Mouse (Mus musculus) frontal cortex, postnatal 25 days (tissue): ENCODE data around the gene Pacsin3.
"Not testable (repeated sequence)": the region's sequence is repeated elsewhere in the genome, so short reads cannot be mapped to it uniquely, and the experiment has no call there.

Experiments used
- DNase-seq, 2 experiments: peaks; one replicate each; pipeline ENCODE4 v3.0.0; 2022; ENCODE audit warnings: low spot score in 2 of 2

Gene Pacsin3

DNA sequence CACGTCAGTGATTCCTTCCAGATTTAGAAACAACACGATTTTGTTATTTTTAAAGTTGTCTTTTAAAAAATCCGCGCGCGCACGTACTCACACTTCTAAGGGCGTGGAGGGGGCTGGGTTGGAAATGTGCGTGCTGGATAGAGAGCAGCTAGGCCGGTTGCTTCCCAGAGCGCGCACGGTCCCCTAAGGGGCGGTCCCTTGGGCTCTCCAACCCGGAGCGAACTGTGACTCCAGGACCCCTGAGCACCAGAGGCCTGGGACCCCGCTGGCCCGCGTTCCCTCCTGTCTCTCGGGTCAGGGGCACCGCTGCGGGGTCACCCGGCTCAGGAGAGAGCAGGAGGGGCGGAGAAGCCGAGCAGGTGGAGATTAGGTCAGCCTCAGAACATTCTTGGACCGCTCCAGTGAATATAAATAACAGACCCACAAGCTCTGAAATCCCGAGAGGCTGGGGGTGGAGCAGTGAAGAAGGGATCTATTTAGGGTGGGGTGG is at the start of gene Pacsin3:
Gene Pacsin3, plus strand, starts transcription at position 294 of the 490 bp plus-strand sequence.
- peak in 1 of 2 experiments; percentile 22 for DNase-seq

DNA sequence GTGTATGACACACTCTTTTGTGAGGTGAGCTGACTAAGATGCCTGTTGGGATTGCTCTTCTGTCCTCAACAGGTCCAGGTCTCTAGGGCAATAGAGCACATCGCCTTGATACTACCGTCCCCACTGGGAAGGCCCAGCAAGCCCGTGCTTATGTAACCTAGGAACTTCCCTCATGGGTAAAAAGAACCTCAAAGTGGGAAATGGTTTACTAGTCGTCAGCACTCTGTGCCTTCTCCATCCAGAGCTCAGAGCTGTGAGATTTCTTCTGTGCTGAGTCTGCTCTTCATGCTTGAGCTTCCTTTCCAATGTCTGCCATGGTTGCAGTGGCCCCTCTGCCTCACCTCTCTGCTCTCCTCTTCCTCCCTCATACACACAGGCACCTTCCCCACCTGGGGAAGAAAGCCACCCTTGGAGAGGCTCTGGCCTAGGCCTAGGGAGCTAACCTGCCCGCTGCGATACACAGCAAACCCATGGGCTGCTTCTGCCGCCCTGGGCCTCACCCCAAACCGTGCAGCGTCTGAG is 49.4 kb upstream of the Pacsin3 start:
- DNase-seq: no peak

DNA sequence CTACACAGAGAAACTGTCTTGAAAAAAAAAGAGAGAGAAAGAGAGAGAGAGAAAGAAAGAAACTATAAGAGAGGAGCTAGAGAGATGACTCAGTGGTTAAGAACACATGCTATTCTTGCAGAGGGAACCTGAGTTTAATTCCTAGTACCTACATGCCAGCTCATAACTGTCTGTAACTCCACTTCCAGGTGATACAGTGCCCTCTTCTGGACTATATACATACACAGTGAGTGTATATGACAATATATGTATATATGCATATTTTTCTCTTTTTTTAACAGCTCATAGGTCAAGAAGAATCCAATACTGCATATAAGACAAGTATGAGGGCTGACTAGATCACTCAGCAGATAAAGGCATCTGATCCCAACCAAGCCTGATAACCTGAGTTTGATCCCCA is 42.4 kb upstream of the Pacsin3 start:
- no peak for DNase-seq

DNA sequence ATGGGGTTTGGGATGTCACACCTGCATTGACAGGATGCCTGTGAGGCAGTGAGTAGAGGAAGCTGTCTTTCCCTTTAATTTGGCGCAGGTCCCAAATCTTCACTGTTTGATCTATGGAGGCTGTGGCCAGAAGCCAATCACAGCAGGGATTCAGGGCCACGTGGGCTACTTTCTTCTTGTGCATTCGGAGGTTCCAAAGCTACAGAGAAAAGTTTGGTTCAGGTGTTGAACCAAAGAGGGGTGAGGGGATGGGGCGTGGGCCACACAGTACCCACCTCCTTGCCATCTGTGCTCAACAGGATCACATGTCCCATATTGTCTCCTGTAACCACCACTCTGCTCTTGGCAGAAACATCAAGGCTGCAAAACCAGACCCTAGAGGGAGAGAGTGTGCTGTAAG is 38.7 kb upstream of the Pacsin3 start:
- no peak for DNase-seq

DNA sequence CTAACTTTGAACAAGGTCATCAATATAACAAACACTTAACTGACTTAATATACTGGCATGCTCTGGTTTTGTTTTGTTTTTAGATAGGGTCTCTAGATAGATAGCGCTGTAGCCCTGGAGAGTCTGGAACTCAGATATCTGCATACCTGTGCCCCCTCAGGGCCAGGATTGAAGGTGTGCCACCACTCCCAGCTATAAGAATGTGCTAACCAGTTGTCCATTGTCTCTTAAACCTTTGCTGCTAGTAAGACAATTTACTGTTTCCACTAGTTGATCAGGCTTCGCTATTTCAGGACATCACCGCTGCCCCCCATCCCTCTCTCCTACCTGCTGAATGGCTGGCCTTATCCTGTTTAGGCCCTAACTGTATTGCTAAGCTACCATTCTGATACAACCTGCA is 35.3 kb upstream of the Pacsin3 start:
- no peak for DNase-seq

DNA sequence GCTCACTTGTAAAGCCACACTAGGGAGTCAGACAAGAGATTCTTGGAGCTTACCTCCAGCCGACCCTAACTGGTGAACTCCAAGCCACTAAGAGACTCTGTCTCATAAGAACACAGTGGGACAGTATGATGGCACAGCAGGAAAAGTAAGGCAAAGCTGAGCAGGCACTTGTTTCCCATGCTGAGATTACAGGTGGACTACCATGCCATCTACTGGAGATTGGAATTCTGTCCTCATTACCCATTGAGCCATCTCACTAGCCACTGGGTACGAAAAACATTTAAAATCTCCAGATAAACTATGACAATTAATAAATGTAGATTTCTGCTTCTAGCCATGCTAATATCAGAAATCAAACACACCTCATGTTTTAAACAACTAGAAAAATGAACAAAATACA is 32.1 kb upstream of the Pacsin3 start:
- no peak for DNase-seq

DNA sequence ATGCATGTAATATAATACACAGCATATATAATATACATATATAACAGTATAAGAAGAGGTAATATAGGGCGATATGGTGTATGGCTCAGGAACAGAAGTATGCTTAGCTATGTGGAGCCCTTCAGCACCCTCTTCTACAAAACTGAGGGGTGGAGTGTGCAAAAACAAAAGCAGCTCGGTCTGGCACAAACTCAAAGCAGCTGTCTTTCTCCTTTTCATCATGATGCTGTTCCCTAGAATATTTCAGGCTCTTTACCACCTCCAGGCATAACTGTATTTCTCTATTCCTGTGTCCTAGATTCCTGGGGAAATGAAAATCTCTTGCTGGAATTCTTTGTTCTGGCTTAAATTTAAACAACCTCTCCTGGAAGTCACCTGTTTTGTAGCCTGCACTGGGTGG is 26.0 kb upstream of the Pacsin3 start:
- DNase-seq: no peak

DNA sequence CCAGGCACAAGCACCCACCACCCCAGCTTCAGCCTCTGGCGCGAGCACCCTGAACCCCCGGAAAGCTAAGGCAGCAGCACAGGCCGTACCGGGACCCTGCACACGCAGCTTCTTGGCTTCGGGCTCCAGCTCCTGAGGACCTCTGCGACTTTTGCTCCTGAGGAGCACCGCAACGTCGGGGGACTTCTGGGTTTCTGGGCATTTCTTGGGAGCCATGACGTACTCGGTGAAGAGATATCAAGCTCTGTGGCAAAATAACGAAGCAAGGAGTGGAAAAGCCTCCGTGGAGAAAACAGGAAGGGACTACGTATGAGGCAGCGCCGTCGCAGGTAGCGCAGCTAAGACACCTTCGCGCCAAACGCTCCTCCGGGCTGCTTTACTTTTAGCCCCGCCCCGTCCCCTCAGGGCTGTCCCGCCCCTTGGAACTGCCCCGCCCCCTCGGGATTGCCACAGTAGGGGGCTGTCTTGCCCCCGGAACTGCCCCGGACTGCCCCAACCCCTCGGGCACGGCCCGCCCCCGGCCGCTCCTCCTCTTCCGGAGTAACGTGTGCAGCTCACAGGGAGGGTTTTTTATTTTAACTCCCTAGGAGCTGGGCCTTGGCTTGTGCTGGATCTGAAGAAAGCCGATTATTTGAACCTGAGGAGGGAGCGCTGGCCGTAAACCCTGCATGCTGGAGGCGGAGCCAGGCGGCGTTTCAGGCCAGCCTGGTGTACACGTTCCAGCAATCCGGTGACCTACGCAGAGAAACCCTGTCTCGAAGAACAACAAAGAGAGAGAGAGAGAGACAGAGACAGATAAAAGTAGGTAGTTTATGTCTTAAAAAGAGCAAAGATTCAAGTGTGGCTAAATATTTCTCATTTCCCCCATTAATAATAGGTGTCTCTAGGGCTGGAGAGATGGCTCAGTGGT is 18.9 kb upstream of the Pacsin3 start, which contains the start of gene Ddb2:
Gene Ddb2, minus strand, starts transcription at position 382 of the 910 bp plus-strand sequence.
- DNase-seq: peak; percentile 53 to 73

DNA sequence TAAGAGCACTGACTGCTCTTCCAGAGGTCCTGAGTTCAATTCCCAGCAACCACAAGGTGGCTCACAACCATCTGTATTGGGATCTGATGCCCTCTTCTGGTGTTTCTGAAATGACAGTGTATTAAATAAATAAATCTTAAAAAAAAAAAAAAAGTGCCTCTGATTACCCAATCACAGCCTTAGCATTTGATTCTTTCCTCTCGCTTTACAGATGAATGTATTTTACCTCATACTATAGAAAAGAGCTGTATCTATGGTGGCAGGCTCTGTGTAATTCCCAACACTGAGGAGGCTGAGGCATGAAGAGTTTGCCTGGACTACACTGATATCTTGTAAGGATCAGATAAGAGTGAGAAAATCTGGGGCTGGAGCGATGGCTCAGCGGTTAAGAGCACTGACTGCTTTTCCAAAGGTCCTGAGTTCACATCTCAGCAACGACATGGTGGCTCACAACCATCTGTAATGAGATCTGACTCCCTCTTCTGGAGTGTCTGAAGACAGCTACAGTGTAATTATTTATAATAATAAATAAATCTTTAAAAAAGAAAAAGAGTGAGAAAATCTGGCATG is 18.2 kb upstream of the Pacsin3 start:
- DNase-seq: not testable (repeated sequence)

DNA sequence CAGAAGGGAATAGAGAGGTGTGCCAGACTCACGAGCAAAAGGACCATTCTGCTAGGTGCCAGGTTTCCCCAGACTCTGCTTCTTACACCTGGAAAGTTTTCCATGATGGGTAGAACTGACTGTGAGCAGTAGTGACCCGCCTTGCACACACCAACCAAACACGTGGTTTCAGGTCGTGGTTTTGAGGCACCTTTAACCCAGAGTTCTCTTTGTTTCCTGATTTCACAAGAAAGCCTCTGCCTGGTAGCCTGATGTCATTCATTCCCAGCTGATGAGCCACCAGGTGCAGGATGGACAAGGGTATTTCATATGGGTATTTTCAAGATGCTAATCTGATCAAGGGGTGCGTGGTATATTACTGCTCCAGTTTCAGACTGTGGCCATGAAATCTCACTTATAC is 13.2 kb upstream of the Pacsin3 start:
- DNase-seq: no peak

DNA sequence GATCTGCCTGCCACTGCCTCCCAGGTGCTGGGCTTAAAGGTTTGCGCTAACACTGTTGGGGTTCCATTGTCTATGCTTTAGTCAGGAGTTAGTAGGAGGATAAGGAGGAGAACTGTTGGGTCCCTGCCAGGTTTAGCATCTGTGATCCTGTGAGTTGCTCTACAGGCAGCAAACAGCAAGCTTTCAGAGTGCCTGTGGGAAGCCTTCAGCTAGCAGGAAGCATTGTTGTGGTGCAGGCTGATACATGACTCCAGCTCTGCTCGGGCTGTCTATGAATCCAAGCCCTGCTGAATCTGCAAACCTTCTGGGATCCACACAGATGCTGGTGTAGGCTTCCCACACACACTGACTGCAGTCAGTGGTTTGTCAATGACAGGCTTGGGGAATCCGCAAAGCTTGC is 12.3 kb upstream of the Pacsin3 start:
- DNase-seq: peak in 1 of 2 experiments; percentile 54

DNA sequence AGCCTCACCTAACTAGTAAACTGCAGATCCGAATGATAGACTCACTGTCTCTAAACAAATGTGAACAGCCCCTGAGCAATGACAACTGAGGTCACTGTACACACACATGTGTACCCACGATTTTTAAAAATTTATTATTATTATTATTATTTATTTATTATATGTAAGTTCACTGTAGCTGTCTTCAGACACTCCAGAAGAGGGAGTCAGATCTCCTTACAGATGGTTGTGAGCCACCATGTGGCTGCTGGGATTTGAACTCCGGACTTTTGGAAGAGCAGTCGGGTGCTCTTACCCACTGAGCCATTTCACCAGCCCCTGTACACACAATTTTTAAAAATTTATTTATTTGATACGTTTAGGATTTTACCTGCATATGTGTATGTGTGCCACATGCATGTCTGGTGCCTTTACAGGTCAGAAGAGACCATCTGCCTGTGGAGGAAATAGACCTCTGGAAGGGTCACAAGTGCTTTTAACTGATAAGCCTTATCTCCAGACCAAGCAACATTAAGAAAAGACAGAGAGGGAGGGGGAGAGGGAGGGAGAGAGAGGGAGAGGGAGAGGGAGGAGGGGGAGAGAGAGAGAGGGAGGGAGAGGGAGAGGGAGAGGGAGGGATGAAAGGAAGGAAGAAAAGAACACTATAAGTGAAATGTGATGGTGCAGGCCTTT is 11.1 kb upstream of the Pacsin3 start:
- DNase-seq: no peak

DNA sequence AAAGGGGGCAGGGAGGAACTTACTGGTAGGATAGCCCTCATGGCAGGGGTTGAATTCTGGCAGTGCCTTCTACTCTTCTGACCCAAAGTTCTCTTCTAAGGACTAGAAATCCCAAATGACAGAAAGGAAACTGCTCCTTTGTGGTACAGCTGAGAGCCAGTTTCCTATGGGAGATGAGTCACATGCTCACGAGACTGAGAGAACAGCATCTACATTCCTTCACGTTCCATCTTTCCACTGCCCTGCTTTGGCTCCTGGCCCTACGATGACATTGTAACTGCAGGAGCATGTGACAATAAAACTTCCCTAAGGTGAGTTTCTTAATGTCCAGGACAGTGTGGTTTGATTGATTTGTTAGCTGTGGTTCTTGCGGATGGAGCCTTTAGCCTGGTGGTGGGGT is 7.4 kb upstream of the Pacsin3 start:
- no peak for DNase-seq

DNA sequence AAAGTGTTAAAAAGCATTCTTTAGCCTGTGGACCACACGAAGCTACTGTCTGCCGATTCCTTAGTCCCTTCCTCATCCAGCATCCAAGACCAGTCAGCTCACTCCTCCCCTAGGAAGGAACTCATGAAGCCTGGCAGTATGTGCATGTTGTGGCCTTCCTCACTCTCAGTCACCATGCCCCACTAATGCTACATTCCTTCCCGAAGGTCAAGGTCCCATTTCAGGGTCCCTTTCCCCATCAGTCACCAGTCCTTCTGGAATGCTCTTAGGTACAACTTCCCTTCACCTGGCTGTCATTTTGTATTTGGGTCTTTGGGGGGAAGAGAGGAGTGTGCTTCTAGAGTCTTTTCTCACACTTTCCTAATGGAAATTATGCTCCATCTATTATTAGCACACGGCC is 3.8 kb upstream of the Pacsin3 start:
- DNase-seq: no peak

DNA sequence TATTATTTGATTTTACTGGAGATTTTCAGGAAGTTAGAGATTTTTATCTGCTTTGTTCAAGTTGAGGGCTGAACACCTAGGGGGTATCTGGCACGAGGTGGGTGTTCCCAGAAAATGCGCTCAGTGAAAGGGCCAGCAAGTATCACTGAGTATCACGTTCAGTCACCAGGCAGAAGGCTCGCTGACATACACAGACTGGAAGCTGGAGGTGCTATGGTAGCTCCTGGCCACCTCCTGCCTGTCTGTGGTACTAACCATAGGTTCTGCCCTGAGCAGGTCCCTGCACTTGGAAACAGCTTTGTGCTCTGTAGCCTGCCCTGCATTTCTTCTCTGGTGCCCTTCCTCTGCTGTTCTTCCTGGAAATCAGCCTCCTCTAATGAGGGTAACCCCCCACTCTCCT is 3.2 kb upstream of the Pacsin3 start:
- no peak for DNase-seq

DNA sequence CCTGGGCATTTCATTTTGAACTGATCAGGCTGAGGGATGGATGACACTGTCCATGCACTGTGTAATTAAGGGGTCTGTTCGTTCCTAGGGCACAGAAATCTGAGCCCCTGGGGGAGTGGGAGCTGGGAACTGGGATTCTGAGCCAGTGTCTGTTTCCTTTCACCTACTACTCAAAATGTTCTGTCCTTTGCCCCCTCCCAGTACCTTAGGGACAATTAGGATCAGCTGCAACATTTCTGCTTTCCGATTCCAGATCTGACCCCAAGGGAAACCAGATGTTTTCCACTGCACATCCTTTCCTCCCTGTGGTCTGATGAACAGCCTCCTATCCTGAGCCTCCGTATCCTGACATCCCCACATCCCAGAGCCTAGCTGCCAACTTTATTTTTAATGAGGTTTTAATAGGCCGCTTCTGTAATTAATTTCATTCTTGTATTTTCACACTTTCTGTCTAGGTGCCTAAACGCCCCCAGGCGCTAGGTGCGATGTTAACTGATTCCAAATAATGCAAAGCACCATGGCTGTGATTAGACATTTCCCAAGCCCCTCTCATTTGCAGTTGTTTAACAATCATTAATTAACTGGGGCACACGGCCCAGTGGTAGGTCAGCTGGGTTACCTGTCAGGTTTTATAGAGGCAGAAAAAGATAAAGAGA is 901 bp upstream of the Pacsin3 start:
- DNase-seq: no peak

DNA sequence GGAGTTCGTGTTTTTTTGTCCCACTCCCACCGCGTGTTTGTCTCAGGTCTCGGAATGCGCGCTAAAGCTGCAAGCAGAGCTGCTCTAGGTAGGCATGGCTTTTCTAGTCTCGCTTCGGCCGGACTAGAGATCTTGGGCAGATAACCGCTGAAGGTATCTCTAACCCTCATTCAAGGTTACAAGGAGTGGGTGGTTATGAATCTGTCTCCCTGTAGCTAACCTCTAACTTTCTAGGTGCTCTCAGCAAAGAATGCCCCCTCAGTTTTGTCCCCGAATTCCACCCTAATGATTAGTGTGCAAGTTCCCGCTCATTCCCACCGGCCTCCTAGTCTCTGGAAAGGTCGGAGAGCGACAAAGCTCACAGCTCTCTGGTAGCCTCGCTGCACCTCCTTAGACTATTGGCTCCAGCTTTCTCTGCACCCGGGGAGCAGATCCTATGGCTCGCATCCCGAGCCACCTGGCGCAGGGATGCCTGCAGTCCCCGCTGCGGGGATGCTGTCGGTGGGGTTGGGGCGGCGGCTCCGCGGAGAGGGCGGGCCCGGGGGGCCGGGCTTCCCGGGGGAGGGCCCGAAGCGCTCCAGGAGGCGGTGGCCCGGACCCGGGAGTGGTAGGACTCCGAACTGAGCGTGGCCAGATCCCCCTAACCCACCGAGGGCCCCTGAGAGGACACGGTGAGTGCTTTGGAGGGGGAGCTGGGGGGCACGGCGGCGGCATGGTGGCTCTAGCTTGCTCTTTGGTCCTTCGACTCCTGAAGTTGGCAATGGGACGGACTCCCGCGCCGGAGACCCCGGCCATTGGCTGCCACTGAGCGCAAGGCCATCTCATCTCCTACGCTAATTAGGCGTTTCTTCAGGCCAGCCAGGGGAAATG is 737 bp downstream of the Pacsin3 start:
- peak in 1 of 2 experiments; percentile 29 for DNase-seq

DNA sequence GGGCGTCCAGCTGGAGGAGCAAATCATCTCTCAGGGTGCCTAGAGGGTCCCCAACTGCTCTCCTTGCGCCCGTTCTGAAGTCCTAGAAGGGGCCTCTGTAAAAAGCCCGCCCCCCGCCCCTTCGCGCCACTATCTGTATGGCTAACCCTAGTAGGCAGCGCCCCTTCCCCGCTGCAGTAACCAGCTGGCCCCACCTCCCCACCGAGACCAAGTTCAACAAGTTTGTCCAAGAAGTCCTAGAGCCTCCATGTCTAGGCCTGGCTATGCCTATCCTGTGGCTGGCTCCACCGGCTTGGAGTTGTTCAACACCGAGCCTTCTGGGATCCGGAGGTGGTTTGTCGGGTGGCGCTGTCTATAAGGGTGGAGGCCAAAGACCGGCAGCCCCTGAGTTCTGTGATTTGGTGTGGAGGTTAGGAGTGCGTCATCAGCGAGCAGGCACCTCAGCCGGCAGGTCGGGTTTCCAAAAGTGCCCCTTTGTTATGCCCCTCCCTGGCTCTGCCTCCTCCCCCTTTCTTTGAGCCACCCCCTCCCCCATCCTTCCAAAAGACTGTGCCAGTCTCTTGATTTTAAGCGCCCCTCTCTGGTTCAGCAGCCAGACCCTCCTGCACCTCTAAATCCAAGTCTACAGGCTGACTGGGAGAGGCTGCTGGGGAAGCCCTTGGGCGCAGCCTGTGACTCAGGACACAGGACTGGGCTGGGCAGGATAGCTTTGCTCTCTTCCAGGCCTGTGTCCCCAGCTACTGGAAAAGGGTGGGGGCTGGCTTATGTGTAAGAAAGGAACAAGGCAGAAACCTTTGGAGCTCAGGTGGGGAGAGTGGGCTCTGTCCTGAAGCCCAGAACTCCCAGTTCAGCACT is 1.6 kb downstream of the Pacsin3 start:
- DNase-seq: no peak

DNA sequence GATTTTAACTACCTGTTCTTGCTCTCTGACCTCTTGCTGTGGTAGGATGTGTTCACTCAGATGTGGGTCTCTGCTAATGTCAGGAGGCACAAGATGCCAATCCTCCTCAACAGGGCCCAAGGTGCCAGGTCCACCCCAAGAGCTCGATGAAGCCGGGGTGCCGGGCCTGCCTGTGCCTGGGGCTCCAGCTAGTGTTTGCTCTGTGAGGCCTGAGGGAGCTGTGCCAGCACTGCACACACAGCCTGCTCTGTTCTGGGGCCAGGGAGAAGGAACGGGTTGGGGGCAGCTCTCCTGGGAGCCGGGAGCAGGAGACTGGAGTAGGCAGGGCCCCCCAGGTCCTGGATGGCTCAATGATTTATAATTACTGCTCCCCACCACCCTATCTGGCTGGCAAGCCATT is 2.3 kb downstream of the Pacsin3 start:
- no peak for DNase-seq

DNA sequence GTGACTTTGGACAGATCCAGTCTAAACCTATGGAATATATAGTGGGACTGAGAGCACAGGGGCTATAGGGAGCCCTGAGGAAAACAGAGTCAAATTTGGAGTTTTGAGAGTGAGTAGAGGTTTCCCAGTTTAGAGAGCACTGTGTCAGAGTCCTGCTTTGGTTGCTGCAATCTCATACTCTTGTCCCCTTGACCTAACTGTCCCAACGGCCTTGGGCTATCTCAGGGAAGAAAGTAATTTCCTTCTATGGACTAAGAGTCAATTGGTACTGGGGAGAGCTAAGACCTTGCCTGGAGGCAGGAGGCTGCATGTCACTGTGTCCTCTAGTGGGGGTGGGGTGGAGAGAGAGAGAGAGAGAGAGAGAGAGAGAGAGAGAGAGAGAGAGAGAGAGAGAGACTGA is 3.1 kb downstream of the Pacsin3 start:
- DNase-seq: no peak
